Mouse (Mus musculus) MEL (cell line): Measurements from ENCODE around the gene L1cam.

Source experiments
- CTCF ChIP-seq, 3 experiments: IDR thresholded peaks in 2 of 3; conservative IDR thresholded peaks in 1 of 3; 2 replicates each; pipeline ENCODE4 v1.5.1; 2011 to 2012; ENCODE audit warnings: low read length in 3 of 3, low read depth in 2 of 3, mild to moderate bottlenecking in 2 of 3, improper control_type of control experiment in 1 of 3, inconsistent platforms in 1 of 3, mixed read lengths in 1 of 3, moderate library complexity in 1 of 3; ENCODE audit not compliant: control insufficient read depth in 1 of 3, insufficient read depth in 1 of 3, poor library complexity in 1 of 3, severe bottlenecking in 1 of 3
- EP300 ChIP-seq, 2 experiments: IDR thresholded peaks; 2 replicates each; pipeline ENCODE4 v1.6.1; 2011; ENCODE audit warnings: improper control_type of control experiment in 2 of 2, low read length in 2 of 2, low read depth in 1 of 2, mild to moderate bottlenecking in 1 of 2
- GATA1 ChIP-seq: IDR thresholded peaks from 2 replicates; pipeline ENCODE4 v1.6.1; 2011; ENCODE audit warnings: low read depth, low read length, improper control_type of control experiment
- MXI1 ChIP-seq: IDR thresholded peaks from 2 replicates; pipeline ENCODE4 v1.6.1; 2011; ENCODE audit warnings: mild to moderate bottlenecking, low read depth, low read length, improper control_type of control experiment
- RCOR1 ChIP-seq: IDR thresholded peaks from 2 replicates; pipeline ENCODE4 v1.6.1; 2012; ENCODE audit warnings: low read depth, mild to moderate bottlenecking, inconsistent platforms, low read length, improper control_type of control experiment
- TAL1 ChIP-seq: IDR thresholded peaks from 2 replicates; pipeline ENCODE4 v1.6.1; 2012; ENCODE audit warnings: mild to moderate bottlenecking, inconsistent platforms, low read length, moderate library complexity, mixed read lengths
- USF1 ChIP-seq: IDR thresholded peaks from 2 replicates; pipeline ENCODE4 v1.6.1; 2014; ENCODE audit warnings: low read depth, mild to moderate bottlenecking, inconsistent platforms, low read length, improper control_type of control experiment, moderate library complexity
- USF2 ChIP-seq, 2 experiments: IDR thresholded peaks; 2 replicates each; pipeline ENCODE4 v1.6.1; 2011 to 2012; ENCODE audit warnings: improper control_type of control experiment in 2 of 2, low read length in 2 of 2, borderline replicate concordance in 1 of 2, inconsistent platforms in 1 of 2, low read depth in 1 of 2, mild to moderate bottlenecking in 1 of 2; ENCODE audit not compliant: insufficient read depth in 1 of 2

- TF ChIP-seq TAL1 (no peak), CTCF (IDR thresholded peaks at IDR 0.05 in 2 of 3, conservative IDR thresholded peaks at IDR 0.05 in 1 of 3; ENCODE audit: control insufficient read depth in 1 of 3, insufficient read depth in 1 of 3, low read depth in 2 of 3, low read length in 3 of 3, poor library complexity in 1 of 3, severe bottlenecking in 1 of 3) (no peak), GATA1 (no peak), RCOR1 (no peak), USF2 (IDR thresholded peaks at IDR 0.05; ENCODE audit: borderline replicate concordance in 1 of 2, insufficient read depth in 1 of 2, low read depth in 1 of 2, low read length in 2 of 2) (no peak), MXI1 (no peak), USF1 (no peak), EP300 (IDR thresholded peaks at IDR 0.05; ENCODE audit: low read depth in 1 of 2, low read length in 2 of 2) (no peak)
These were observed 72.2 kb downstream of the L1cam start for GRCm38 (mm10) chrX:73823747-73824146.
